Mouse (Mus musculus): Measurements from ENCODE around the gene Ttpal. TPM values are rescaled to one million over a fixed set of nuclear protein-coding genes. Genes with fewer than 3 reads are reported as not detected.
A peak's percentile ranks its signal among the peaks of the same experiment; 100 is the strongest.

Ttpal gene
- polyA plus RNA-seq, 2 experiments: 25.3 to 48.0 TPM

GRCm38 (mm10) chr2:163658941-163659340, 56.8 kb downstream of the Ttpal start:
- peak overlapping the region; percentile 78 for H3K9ac ChIP-seq (ENCODE audit: low read depth, low read length, severe bottlenecking)
- WGBS: 1% methylated on average over 8 of the region's 8 CpGs
- H3K4me1 ChIP-seq (ENCODE audit: control insufficient read depth, insufficient read depth, low read length): peaks cover 17% of the 10 kb centered on the region
- H3K4me3 ChIP-seq (replicated peaks; ENCODE audit: low read length): peak overlapping the region; percentile 85
- ATAC-seq (ENCODE audit: low FRiP score, low read depth): no peak
- DNase-seq (ENCODE audit: low spot score): peak; percentile 56
- no peaks in the 10 kb centered on the region for H3K36me3 ChIP-seq (ENCODE audit: control insufficient read depth, insufficient read depth, low read length)
- H3K27me3 ChIP-seq (ENCODE audit: control insufficient read depth, insufficient read depth, low read length): no peaks in the 10 kb centered on the region
- no peaks in the 10 kb centered on the region for H3K9me3 ChIP-seq (ENCODE audit: control insufficient read depth, low read length)
- H3K27ac ChIP-seq (replicated peaks; ENCODE audit: low read depth, low read length): peak overlapping the region; percentile 85; the same call in 1 of the 2 replicates
- no peak for TF ChIP-seq POLR2A (IDR thresholded peaks at IDR 0.05; ENCODE audit: borderline replicate concordance, extremely low read depth, insufficient read depth, insufficient read length)
- peak overlapping the region; percentile 69 for H3K4me2 ChIP-seq (replicated peaks; ENCODE audit: low read depth, low read length, severe bottlenecking)

GRCm38 (mm10) chr2:163659431-163659830, 57.3 kb downstream of the Ttpal start:
- TF ChIP-seq POLR2A (IDR thresholded peaks at IDR 0.05; ENCODE audit: borderline replicate concordance, extremely low read depth, insufficient read depth, insufficient read length): no peak

GRCm38 (mm10) chr2:163660103-163660701, 58.1 kb downstream of the Ttpal start:
- DNase-seq (ENCODE audit: low spot score) (no peak), ATAC-seq (ENCODE audit: low FRiP score, low read depth) (no peak)
- Histone ChIP-seq H3K27ac (replicated peaks; ENCODE audit: low read depth, low read length) (no peak overlapping the region), H3K36me3 (ENCODE audit: control insufficient read depth, insufficient read depth, low read length) (no peaks in the 10 kb centered on the region; the same call in 1 of the 2 replicates), H3K4me1 (ENCODE audit: control insufficient read depth, insufficient read depth, low read length) (peaks cover 17% of the 10 kb centered on the region), H3K9ac (ENCODE audit: low read depth, low read length, severe bottlenecking) (no peak overlapping the region), H3K4me2 (replicated peaks; ENCODE audit: low read depth, low read length, severe bottlenecking) (no peak overlapping the region), H3K27me3 (ENCODE audit: control insufficient read depth, insufficient read depth, low read length) (no peaks in the 10 kb centered on the region), H3K9me3 (ENCODE audit: control insufficient read depth, low read length) (no peaks in the 10 kb centered on the region), H3K4me3 (replicated peaks; ENCODE audit: low read length) (no peak overlapping the region)
- TF ChIP-seq POLR2A (IDR thresholded peaks at IDR 0.05; ENCODE audit: borderline replicate concordance, extremely low read depth, insufficient read depth, insufficient read length): no peak
- 86% methylated on average over 5 of the region's 5 CpGs for WGBS

More at GRCm38 (mm10) chr2:163659431-163659830, 57.3 kb downstream of the Ttpal start:
- peak overlapping the region; percentile 85 for H3K4me3 ChIP-seq (replicated peaks; ENCODE audit: low read length)
- no peak for DNase-seq (ENCODE audit: low spot score)
- H3K4me1 ChIP-seq (ENCODE audit: control insufficient read depth, insufficient read depth, low read length): peaks cover 17% of the 10 kb centered on the region
- H3K36me3 ChIP-seq (ENCODE audit: control insufficient read depth, insufficient read depth, low read length): no peaks in the 10 kb centered on the region; the same call in 1 of the 2 replicates
- 0 out of 2 replicates have a peak overlapping the region, but pooled peaks have one; percentile 85 for H3K27ac ChIP-seq (replicated peaks; ENCODE audit: low read depth, low read length)
- peak overlapping the region; percentile 69 for H3K4me2 ChIP-seq (replicated peaks; ENCODE audit: low read depth, low read length, severe bottlenecking)
- H3K9ac ChIP-seq (ENCODE audit: low read depth, low read length, severe bottlenecking): peak overlapping the region; percentile 78
- no peaks in the 10 kb centered on the region for H3K27me3 ChIP-seq (ENCODE audit: control insufficient read depth, insufficient read depth, low read length)
- ATAC-seq (ENCODE audit: low FRiP score, low read depth): no peak
- WGBS: 68% methylated on average over 12 of the region's 12 CpGs
- H3K9me3 ChIP-seq (ENCODE audit: control insufficient read depth, low read length): no peaks in the 10 kb centered on the region

- no peaks in the 10 kb centered on the region for H3K9me3 ChIP-seq (ENCODE audit: control insufficient read depth, low read length)
- no peaks in the 10 kb centered on the region for H3K27me3 ChIP-seq (ENCODE audit: control insufficient read depth, insufficient read depth, low read length)
- ATAC-seq (ENCODE audit: low FRiP score, low read depth) (no peak), DNase-seq (ENCODE audit: low spot score) (no peak)
- no peak overlapping the region for H3K4me2 ChIP-seq (replicated peaks; ENCODE audit: low read depth, low read length, severe bottlenecking)
- peaks cover 17% of the 10 kb centered on the region for H3K4me1 ChIP-seq (ENCODE audit: control insufficient read depth, insufficient read depth, low read length)
- H3K36me3 ChIP-seq (ENCODE audit: control insufficient read depth, insufficient read depth, low read length): no peaks in the 10 kb centered on the region; the same call in 1 of the 2 replicates
- H3K4me3 ChIP-seq (replicated peaks; ENCODE audit: low read length): no peak overlapping the region
- TF ChIP-seq POLR2A (IDR thresholded peaks at IDR 0.05; ENCODE audit: borderline replicate concordance, extremely low read depth, insufficient read depth, insufficient read length): no peak
- H3K27ac ChIP-seq (replicated peaks; ENCODE audit: low read depth, low read length): no peak overlapping the region
- WGBS: 50% methylated on average over 6 of the region's 6 CpGs
- no peak overlapping the region for H3K9ac ChIP-seq (ENCODE audit: low read depth, low read length, severe bottlenecking)
Observed at GRCm38 (mm10) chr2:163661371-163661850, 59.3 kb downstream of the Ttpal start.

- TF ChIP-seq POLR2A (IDR thresholded peaks at IDR 0.05; ENCODE audit: borderline replicate concordance, extremely low read depth, insufficient read depth, insufficient read length): no peak
- Histone ChIP-seq H3K9me3 (ENCODE audit: control insufficient read depth, low read length) (no peaks in the 10 kb centered on the region), H3K27ac (replicated peaks; ENCODE audit: low read depth, low read length) (no peak overlapping the region), H3K4me2 (replicated peaks; ENCODE audit: low read depth, low read length, severe bottlenecking) (no peak overlapping the region), H3K4me3 (replicated peaks; ENCODE audit: low read length) (no peak overlapping the region), H3K27me3 (ENCODE audit: control insufficient read depth, insufficient read depth, low read length) (no peaks in the 10 kb centered on the region), H3K4me1 (ENCODE audit: control insufficient read depth, insufficient read depth, low read length) (peaks cover 17% of the 10 kb centered on the region), H3K9ac (ENCODE audit: low read depth, low read length, severe bottlenecking) (no peak overlapping the region), H3K36me3 (ENCODE audit: control insufficient read depth, insufficient read depth, low read length) (no peaks in the 10 kb centered on the region; the same call in 1 of the 2 replicates)
- no peak for DNase-seq (ENCODE audit: low spot score)
- 92% methylated on average over 5 of the region's 5 CpGs for WGBS
- ATAC-seq (ENCODE audit: low FRiP score, low read depth): no peak
Observed at GRCm38 (mm10) chr2:163662076-163662475, 60.0 kb downstream of the Ttpal start.
